Mouse (Mus musculus) lung, adult 18-20 months (tissue): Measurements from ENCODE around the gene Tmem200b.
A peak's percentile ranks its signal among the peaks of the same experiment; 100 is the strongest.

Experiments
- DNase-seq, 2 experiments: peaks; one replicate each; pipeline ENCODE4 v3.0.0; 2022; ENCODE audit warnings: mixed read lengths in 2 of 2

Gene Tmem200b

GRCm38 (mm10) chr4:131911521-131911920 is 10.1 kb upstream of the Tmem200b start:
- no peak for DNase-seq

- DNase-seq = peak; percentile 64 to 76
Observed at GRCm38 (mm10) chr4:131913526-131913925, 8.0 kb upstream of the Tmem200b start.

- DNase-seq = no peak
Observed at GRCm38 (mm10) chr4:131914046-131914643, 7.4 kb upstream of the Tmem200b start.

GRCm38 (mm10) chr4:131914891-131915469 is 6.6 kb upstream of the Tmem200b start:
- no peak for DNase-seq

- no peak for DNase-seq
Observed at GRCm38 (mm10) chr4:131915821-131916328, 5.7 kb upstream of the Tmem200b start.

GRCm38 (mm10) chr4:131916425-131916824 is 5.1 kb upstream of the Tmem200b start:
- DNase-seq = peak; percentile 78 to 88

GRCm38 (mm10) chr4:131917010-131917555 is 4.5 kb upstream of the Tmem200b start:
- DNase-seq = no peak

GRCm38 (mm10) chr4:131918026-131918533 is 3.5 kb upstream of the Tmem200b start:
- DNase-seq = no peak

- DNase-seq = peak in 1 of 2 experiments; percentile 44
Observed at GRCm38 (mm10) chr4:131918711-131919500, 2.7 kb upstream of the Tmem200b start.

GRCm38 (mm10) chr4:131919506-131920140 is 1.9 kb upstream of the Tmem200b start:
- DNase-seq = no peak

GRCm38 (mm10) chr4:131920141-131920594 is 1.4 kb upstream of the Tmem200b start:
- DNase-seq = peak; percentile 46 to 54

GRCm38 (mm10) chr4:131920595-131921351 is 798 bp upstream of the Tmem200b start:
- peak; percentile 39 to 50 for DNase-seq

- DNase-seq = no peak
Observed at GRCm38 (mm10) chr4:131922404-131922803, 833 bp downstream of the Tmem200b start.

- no peak for DNase-seq
Observed at GRCm38 (mm10) chr4:131924096-131924810, 2.7 kb downstream of the Tmem200b start.

GRCm38 (mm10) chr4:131929146-131929545 is 7.6 kb downstream of the Tmem200b start:
- no peak for DNase-seq

- DNase-seq = no peak
Observed at GRCm38 (mm10) chr4:131939459-131939858, 17.9 kb downstream of the Tmem200b start.

GRCm38 (mm10) chr4:131940846-131941245 is 19.3 kb downstream of the Tmem200b start:
- DNase-seq = no peak

- no peak for DNase-seq
Observed at GRCm38 (mm10) chr4:131947848-131948247, 26.3 kb downstream of the Tmem200b start.

- DNase-seq = no peak
Observed at GRCm38 (mm10) chr4:131949903-131950302, 28.3 kb downstream of the Tmem200b start.

GRCm38 (mm10) chr4:131950657-131951056 is 29.1 kb downstream of the Tmem200b start:
- no peak for DNase-seq

GRCm38 (mm10) chr4:131957161-131957560 is 35.6 kb downstream of the Tmem200b start:
- DNase-seq = no peak
